Mouse (Mus musculus) ES-Bruce4 (cell line): Measurements from ENCODE around the gene Atp6v0a4.

ENCODE experiments used
- CTCF ChIP-seq: IDR thresholded peaks from one replicate; pipeline ENCODE4 v1.8.1; 2011; ENCODE audit warnings: low read depth, low read length
- EP300 ChIP-seq: IDR thresholded peaks from 2 replicates; pipeline ENCODE4 v1.6.1; 2011; ENCODE audit warnings: low read depth, low read length; ENCODE audit not compliant: insufficient read depth
- POLR2A ChIP-seq: IDR thresholded peaks from one replicate; pipeline ENCODE4 v1.8.1; 2011; ENCODE audit warnings: low read length; ENCODE audit not compliant: insufficient read depth

DNA sequence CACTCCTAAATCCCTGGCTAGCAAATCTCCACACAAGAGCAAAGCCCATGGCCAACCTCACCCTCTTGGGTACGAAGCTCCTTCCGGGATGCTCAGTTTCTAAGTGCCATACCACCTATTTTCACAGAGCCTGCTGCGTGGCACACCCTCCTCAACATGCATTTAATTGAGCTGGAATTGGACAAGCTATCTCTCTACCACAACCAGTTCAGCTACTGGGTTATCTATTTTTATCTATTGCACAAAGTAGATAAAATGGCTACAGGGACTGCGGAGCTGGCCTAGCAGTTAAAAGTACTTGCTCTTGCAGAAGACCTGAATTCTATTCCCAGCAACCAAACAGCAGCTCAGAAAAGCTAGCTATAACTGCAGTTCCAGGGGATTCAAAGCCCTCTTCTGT is 53.1 kb downstream of the Atp6v0a4 start:
- TF ChIP-seq CTCF (no peak), POLR2A (no peak), EP300 (no peak)
